8 mouse cellular contexts compared by ENCODE assay signal in genomic region chr12:102757689-102758402, GRCm38 (mm10). TPM values are rescaled to one million over a fixed set of nuclear protein-coding genes. Genes with fewer than 3 reads are reported as not detected.
A peak's percentile ranks its signal among the peaks of the same experiment; 100 is the strongest.
DNase-seq lines count a peak whose midpoint lies in the region; ATAC-seq lines count a peak whose summit lies in the region.

Gene Gm28051 (minus strand): TSS chr12:102757765.
Gene Gon7 (minus strand): TSS chr12:102757803.
Gene Ubr7 (plus strand): TSS chr12:102757967.

- H3K36me3 ChIP-seq in hindbrain, embryonic 15.5 days: peaks cover 7% of the 10 kb centered on the region; the same call in 1 of the 2 replicates

- H3K27me3 ChIP-seq in hindbrain, embryonic 15.5 days: no peaks in the 10 kb centered on the region

- peak within 1 kb of the TSS; percentile 89 for H3K4me3 ChIP-seq in hindbrain, embryonic 15.5 days

- WGBS in hindbrain, embryonic 15.5 days: under 1% methylated on average over 73 of the region's 73 CpGs

- peak within 1 kb of the TSS; percentile 87 for H3K27ac ChIP-seq in hindbrain, embryonic 15.5 days (replicated peaks)

- peak; percentile 98 for ATAC-seq in hindbrain, embryonic 15.5 days (ENCODE audit: low FRiP score, low read depth)

- H3K4me1 ChIP-seq in hindbrain, embryonic 15.5 days (replicated peaks): peaks cover 30% of the 10 kb centered on the region

- peak; percentile 95 for DNase-seq in T-cell, adult 2 months (ENCODE audit: low spot score)
- peak; percentile 94 to 96 for DNase-seq in cerebellum, postnatal 36 days
- peak; percentile 96 to 98 for DNase-seq in frontal cortex, postnatal 36 days (ENCODE audit: low spot score in 2 of 2)
- DNase-seq in left cerebral cortex, adult 11 months (ENCODE audit: low spot score): peak; percentile 95
- peak; percentile 97 to 98 for DNase-seq in lung, postnatal 4 days
- DNase-seq in retina, postnatal 7 days (ENCODE audit: low read depth, low spot score): peak; percentile 96
- peak; percentile 94 for DNase-seq in urinary bladder, adult 2 months (ENCODE audit: low spot score)

- no peaks in the 10 kb centered on the region for H3K9me3 ChIP-seq in hindbrain, embryonic 15.5 days

- peak within 1 kb of the TSS; percentile 83 for H3K4me2 ChIP-seq in hindbrain, embryonic 15.5 days

- H3K9ac ChIP-seq in hindbrain, embryonic 15.5 days: peak within 1 kb of the TSS; percentile 87

RNA-seq across cellular contexts. Expression of gene Gm28051, which starts in this region (rescaled TPM):
- not detected in 2 replicates for polyA plus RNA-seq in hindbrain, embryonic 15.5 days (2015; fragmentation: Nextera tagmentation; extraction: Ambion mirVana)
- polyA plus RNA-seq in urinary bladder, adult 2 months (2012; rRNA removed): not detected in 2 replicates

RNA-seq across cellular contexts. Expression of gene Gon7, which starts in this region (rescaled TPM):
- polyA plus RNA-seq in hindbrain, embryonic 15.5 days (2015; fragmentation: Nextera tagmentation; extraction: Ambion mirVana): 42.8 and 45.0 TPM in 2 replicates
- polyA plus RNA-seq in urinary bladder, adult 2 months (2012; rRNA removed): 10.4 and 11.8 TPM in 2 replicates

RNA-seq across cellular contexts. Expression of gene Ubr7, which starts in this region (rescaled TPM):
- 35.8 and 36.3 TPM in 2 replicates for polyA plus RNA-seq in hindbrain, embryonic 15.5 days (2015; fragmentation: Nextera tagmentation; extraction: Ambion mirVana)
- 24.2 and 25.3 TPM in 2 replicates for polyA plus RNA-seq in urinary bladder, adult 2 months (2012; rRNA removed)

Comparison
In these comparisons a context has a peak if more than half of its experiments do, and no peak if none do; other contexts are left out.
1. Peak in every context shown above with its lines: DNase-seq, ATAC-seq, H3K4me3 ChIP-seq and H3K27ac ChIP-seq.